Mouse (Mus musculus): ENCODE data around the gene Tmem239. TPM values are rescaled to one million over a fixed set of nuclear protein-coding genes. Genes with fewer than 3 reads are reported as not detected.

Gene Tmem239
- polyA plus RNA-seq, 1 experiment from 2014 or later, result not detected

DNA sequence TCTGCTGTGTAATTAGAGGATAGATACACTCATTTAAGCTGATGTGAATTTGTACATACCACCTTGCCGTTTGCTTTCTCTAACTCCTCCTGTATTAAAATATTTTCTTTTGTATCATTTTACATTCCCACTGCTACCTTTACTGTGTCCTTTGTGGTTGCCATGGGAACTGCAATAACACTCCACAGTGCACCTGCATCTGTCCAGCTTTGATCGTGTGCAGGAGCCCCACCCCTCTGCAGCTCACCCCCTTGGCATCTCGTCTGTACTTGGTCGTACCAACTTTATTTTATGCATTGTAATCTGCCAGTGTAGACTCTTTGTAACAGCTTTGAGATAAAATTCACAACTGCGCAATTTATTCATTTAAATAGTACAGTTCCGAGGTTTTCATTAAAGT, 22.4 kb upstream of the Tmem239 start:
- Histone ChIP-seq H3K4me2 (ENCODE audit: low read depth, low read length) (no peak overlapping the region), H3K27me3 (ENCODE audit: control insufficient read depth, insufficient read depth, low read length) (no peaks in the 10 kb centered on the region), H3K27ac (ENCODE audit: low read length) (no peak overlapping the region), H3K36me3 (ENCODE audit: control insufficient read depth, insufficient read depth, low read length) (no peaks in the 10 kb centered on the region), H3K9ac (ENCODE audit: low read length) (no peak overlapping the region), H3K9me3 (replicated peaks; ENCODE audit: control insufficient read depth, low read length) (no peaks in the 10 kb centered on the region), H3K4me1 (ENCODE audit: control insufficient read depth, insufficient read depth, low read length) (no peaks in the 10 kb centered on the region), H3K4me3 (replicated peaks; ENCODE audit: low read length) (no peak overlapping the region)
- WGBS, result 60% methylated on average over 6 of the region's 6 CpGs
- no peak for ATAC-seq (ENCODE audit: insufficient read depth, low FRiP score)

DNA sequence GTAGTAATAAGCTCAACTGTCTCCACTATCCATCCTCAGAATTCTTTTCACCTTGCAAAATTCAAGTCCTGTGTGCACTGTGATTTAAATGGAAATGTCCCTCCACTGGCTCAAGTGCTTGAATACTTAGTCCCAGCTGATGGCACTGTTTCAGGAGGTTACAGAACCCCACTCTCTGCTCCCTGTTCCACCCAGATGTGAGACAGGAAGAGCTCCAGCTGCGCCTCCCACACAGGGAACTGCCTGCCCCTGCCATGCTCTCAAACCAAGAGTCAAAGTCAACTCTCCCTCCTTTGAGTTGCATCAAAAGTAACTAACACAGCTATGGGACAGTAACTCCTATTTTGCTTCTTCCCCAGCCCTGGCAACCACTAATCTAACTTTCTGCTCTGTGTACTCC, 20.1 kb upstream of the Tmem239 start:
- Histone ChIP-seq H3K4me1 (ENCODE audit: control insufficient read depth, insufficient read depth, low read length) (no peaks in the 10 kb centered on the region), H3K4me3 (replicated peaks; ENCODE audit: low read length) (no peak overlapping the region), H3K4me2 (ENCODE audit: low read depth, low read length) (no peak overlapping the region), H3K9ac (ENCODE audit: low read length) (no peak overlapping the region), H3K27me3 (ENCODE audit: control insufficient read depth, insufficient read depth, low read length) (no peaks in the 10 kb centered on the region), H3K36me3 (ENCODE audit: control insufficient read depth, insufficient read depth, low read length) (no peaks in the 10 kb centered on the region), H3K27ac (ENCODE audit: low read length) (no peak overlapping the region), H3K9me3 (replicated peaks; ENCODE audit: control insufficient read depth, low read length) (no peaks in the 10 kb centered on the region)
- ATAC-seq (ENCODE audit: insufficient read depth, low FRiP score), result no peak
- 43% methylated on average over 1 of the region's 1 CpGs for WGBS

DNA sequence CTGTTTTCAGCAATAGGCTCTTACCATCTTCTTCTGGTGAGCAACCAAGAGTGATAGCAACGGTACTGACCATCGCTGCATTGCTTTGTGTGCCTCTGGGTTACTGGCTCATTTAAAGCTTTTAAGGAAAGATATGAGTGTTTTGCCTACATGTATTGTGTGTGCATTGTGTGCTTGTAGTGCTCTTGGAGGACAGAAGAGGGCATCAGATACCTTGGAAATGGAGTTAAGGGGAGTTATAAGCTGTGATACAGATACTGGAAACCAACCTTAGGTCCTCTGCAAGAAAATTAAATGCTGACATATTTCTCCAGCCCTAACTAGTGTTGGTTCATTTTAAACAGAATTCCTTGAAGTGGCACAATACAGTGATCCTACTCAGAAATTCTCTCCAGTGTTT, 17.5 kb upstream of the Tmem239 start:
- no peak overlapping the region for H3K27ac ChIP-seq (ENCODE audit: low read length)
- no peak overlapping the region for H3K4me3 ChIP-seq (replicated peaks; ENCODE audit: low read length)
- no peak for ATAC-seq (ENCODE audit: insufficient read depth, low FRiP score)
- H3K9me3 ChIP-seq (replicated peaks; ENCODE audit: control insufficient read depth, low read length), result no peaks in the 10 kb centered on the region
- no peak overlapping the region for H3K9ac ChIP-seq (ENCODE audit: low read length)
- H3K4me1 ChIP-seq (ENCODE audit: control insufficient read depth, insufficient read depth, low read length), result no peaks in the 10 kb centered on the region
- H3K36me3 ChIP-seq (ENCODE audit: control insufficient read depth, insufficient read depth, low read length), result no peaks in the 10 kb centered on the region
- WGBS, result 87% methylated on average over 2 of the region's 2 CpGs
- no peaks in the 10 kb centered on the region for H3K27me3 ChIP-seq (ENCODE audit: control insufficient read depth, insufficient read depth, low read length)
- no peak overlapping the region for H3K4me2 ChIP-seq (ENCODE audit: low read depth, low read length)

DNA sequence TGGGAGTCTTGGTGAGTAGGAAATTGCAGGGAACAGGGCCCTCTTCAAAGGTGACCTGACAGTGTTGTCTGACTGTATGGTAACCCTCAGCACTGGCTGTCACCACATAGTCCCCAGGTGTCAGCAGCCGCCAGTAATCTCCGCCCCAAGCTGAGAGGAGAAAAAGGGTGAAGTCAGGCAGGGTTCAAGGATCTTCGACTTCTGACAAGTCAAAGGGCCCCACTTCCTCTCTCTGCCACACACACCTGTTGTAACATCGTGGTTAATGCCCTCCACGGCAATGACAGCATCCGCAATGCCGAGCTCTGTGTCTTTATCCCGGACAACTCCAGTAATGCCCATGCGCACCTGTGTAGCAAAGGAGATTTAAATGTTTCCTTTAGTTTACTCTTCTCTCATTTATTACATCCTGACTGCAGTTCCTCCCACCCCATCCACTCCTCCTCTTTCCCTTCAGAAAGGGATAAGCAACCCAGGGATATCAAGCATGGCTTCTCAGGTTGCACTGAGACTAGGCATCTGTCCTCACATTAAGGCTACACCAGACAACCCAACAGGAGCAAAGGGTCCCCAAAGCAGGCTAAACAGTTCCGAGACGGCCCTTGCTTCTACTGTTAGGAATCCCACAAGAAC, 15.2 kb upstream of the Tmem239 start:
- no peak overlapping the region for H3K4me3 ChIP-seq (replicated peaks; ENCODE audit: low read length)
- no peaks in the 10 kb centered on the region for H3K27me3 ChIP-seq (ENCODE audit: control insufficient read depth, insufficient read depth, low read length)
- H3K27ac ChIP-seq (ENCODE audit: low read length), result no peak overlapping the region
- H3K9me3 ChIP-seq (replicated peaks; ENCODE audit: control insufficient read depth, low read length), result no peaks in the 10 kb centered on the region
- H3K4me1 ChIP-seq (ENCODE audit: control insufficient read depth, insufficient read depth, low read length), result no peaks in the 10 kb centered on the region
- no peak for ATAC-seq (ENCODE audit: insufficient read depth, low FRiP score)
- no peak overlapping the region for H3K4me2 ChIP-seq (ENCODE audit: low read depth, low read length)
- WGBS, result 76% methylated on average over 11 of the region's 11 CpGs
- no peak overlapping the region for H3K9ac ChIP-seq (ENCODE audit: low read length)
- no peaks in the 10 kb centered on the region for H3K36me3 ChIP-seq (ENCODE audit: control insufficient read depth, insufficient read depth, low read length)

- no peak overlapping the region for H3K27ac ChIP-seq (ENCODE audit: low read length)
- peaks cover 15% of the 10 kb centered on the region for H3K4me1 ChIP-seq (ENCODE audit: control insufficient read depth, insufficient read depth, low read length)
- H3K4me2 ChIP-seq (ENCODE audit: low read depth, low read length), result no peak overlapping the region
- no peak overlapping the region for H3K4me3 ChIP-seq (replicated peaks; ENCODE audit: low read length)
- H3K27me3 ChIP-seq (ENCODE audit: control insufficient read depth, insufficient read depth, low read length), result no peaks in the 10 kb centered on the region
- WGBS, result 83% methylated on average over 3 of the region's 3 CpGs
- H3K36me3 ChIP-seq (ENCODE audit: control insufficient read depth, insufficient read depth, low read length), result no peaks in the 10 kb centered on the region
- H3K9ac ChIP-seq (ENCODE audit: low read length), result no peak overlapping the region
- ATAC-seq (ENCODE audit: insufficient read depth, low FRiP score), result no peak
- H3K9me3 ChIP-seq (replicated peaks; ENCODE audit: control insufficient read depth, low read length), result no peaks in the 10 kb centered on the region
These were observed 13.4 kb upstream of the Tmem239 start for GRCm38 (mm10) chr2:130392836-130393235.

GRCm38 (mm10) chr2:130395696-130396095, 10.6 kb upstream of the Tmem239 start:
- Histone ChIP-seq H3K36me3 (ENCODE audit: control insufficient read depth, insufficient read depth, low read length) (no peaks in the 10 kb centered on the region), H3K9me3 (replicated peaks; ENCODE audit: control insufficient read depth, low read length) (no peaks in the 10 kb centered on the region), H3K27me3 (ENCODE audit: control insufficient read depth, insufficient read depth, low read length) (no peaks in the 10 kb centered on the region), H3K4me3 (replicated peaks; ENCODE audit: low read length) (no peak overlapping the region), H3K9ac (ENCODE audit: low read length) (no peak overlapping the region), H3K4me1 (ENCODE audit: control insufficient read depth, insufficient read depth, low read length) (peaks cover 19% of the 10 kb centered on the region), H3K4me2 (ENCODE audit: low read depth, low read length) (no peak overlapping the region), H3K27ac (ENCODE audit: low read length) (no peak overlapping the region)
- no peak for ATAC-seq (ENCODE audit: insufficient read depth, low FRiP score)
- 92% methylated on average over 11 of the region's 11 CpGs for WGBS

DNA sequence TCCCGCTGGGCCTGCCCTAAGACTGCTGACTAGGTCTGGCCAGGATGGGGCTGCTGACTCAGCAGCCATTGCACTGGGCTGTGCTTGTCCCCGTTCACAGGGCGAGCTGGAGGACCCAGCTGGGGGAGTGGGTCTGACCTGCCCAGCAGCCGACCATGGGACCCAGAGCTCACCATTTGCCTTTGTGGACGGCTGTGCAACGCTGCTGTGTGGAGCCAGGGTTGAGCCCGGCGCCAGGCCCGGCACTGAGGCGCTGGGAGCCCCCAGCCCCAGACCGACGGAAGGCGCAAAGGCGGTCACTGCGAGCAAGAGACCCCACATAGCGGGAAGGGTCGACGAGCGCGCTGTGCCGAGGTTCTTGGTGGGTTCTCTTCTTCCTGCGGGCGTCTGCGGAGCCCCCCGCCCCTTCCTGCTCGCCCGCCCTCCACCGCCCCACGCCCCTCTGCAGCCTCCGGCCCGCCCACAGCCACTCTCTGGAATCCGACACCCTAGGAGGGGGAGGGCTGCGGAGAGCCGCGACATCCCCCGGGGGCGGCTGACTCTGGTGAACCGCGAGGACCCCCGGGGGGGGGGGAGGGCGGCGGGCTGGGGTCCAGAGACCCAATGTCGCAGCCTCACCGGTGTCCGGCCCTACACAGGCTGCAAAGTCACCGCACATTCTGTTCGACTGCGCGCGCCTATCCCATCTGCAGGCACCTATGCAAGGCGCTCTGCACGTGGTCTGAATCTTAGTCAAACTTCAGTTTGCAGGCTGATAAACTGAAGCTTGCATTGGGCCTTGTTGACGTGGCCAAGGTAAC, 8.9 kb upstream of the Tmem239 start, which contains the start of gene Cpxm1:
Cpxm1 (minus strand) TSS at position 389 of the 800 bp plus-strand sequence.
- peak within 1 kb of the TSS; percentile 26; the same call in 1 of the 2 replicates for H3K27ac ChIP-seq (ENCODE audit: low read length)
- H3K9me3 ChIP-seq (replicated peaks; ENCODE audit: control insufficient read depth, low read length), result no peaks in the 10 kb centered on the region
- ATAC-seq (ENCODE audit: insufficient read depth, low FRiP score), result peak; percentile 84
- no peaks in the 10 kb centered on the region for H3K36me3 ChIP-seq (ENCODE audit: control insufficient read depth, insufficient read depth, low read length)
- H3K4me3 ChIP-seq (replicated peaks; ENCODE audit: low read length), result peak within 1 kb of the TSS; percentile 65
- H3K27me3 ChIP-seq (ENCODE audit: control insufficient read depth, insufficient read depth, low read length), result no peaks in the 10 kb centered on the region
- WGBS, result 2% methylated on average over 47 of the region's 53 CpGs
- H3K9ac ChIP-seq (ENCODE audit: low read length), result peak within 1 kb of the TSS; percentile 80
- H3K4me2 ChIP-seq (ENCODE audit: low read depth, low read length), result peak within 1 kb of the TSS; percentile 95
- peaks cover 19% of the 10 kb centered on the region for H3K4me1 ChIP-seq (ENCODE audit: control insufficient read depth, insufficient read depth, low read length)

- WGBS, result 19% methylated on average over 14 of the region's 14 CpGs
- H3K36me3 ChIP-seq (ENCODE audit: control insufficient read depth, insufficient read depth, low read length), result no peaks in the 10 kb centered on the region
- ATAC-seq (ENCODE audit: insufficient read depth, low FRiP score), result no peak
These were observed 8.2 kb upstream of the Tmem239 start for GRCm38 (mm10) chr2:130398091-130398490.

DNA sequence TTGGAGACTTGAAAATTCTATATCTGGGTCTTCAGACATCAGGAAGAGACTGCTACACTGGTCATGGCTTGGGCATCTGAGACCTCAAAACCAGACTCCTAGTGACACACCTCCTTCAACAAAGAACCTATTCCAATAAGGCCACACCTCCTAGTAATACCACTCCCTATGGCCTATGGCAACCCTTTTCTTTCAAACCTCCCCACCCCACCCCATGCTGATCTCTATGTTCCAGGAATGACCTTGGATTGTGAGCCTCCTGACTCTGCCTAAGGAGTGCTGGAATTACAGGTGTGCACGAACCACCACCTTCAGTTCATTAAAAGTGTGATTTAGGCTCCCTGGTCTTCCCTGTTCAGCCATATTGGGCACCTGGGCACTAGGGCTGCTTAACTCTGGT, 6.2 kb upstream of the Tmem239 start:
- WGBS, result 83% methylated on average over 1 of the region's 1 CpGs
- no peaks in the 10 kb centered on the region for H3K27me3 ChIP-seq (ENCODE audit: control insufficient read depth, insufficient read depth, low read length)
- no peak for ATAC-seq (ENCODE audit: insufficient read depth, low FRiP score)
- no peak overlapping the region for H3K4me2 ChIP-seq (ENCODE audit: low read depth, low read length)
- H3K27ac ChIP-seq (ENCODE audit: low read length), result no peak overlapping the region
- H3K36me3 ChIP-seq (ENCODE audit: control insufficient read depth, insufficient read depth, low read length), result no peaks in the 10 kb centered on the region
- no peak overlapping the region for H3K4me3 ChIP-seq (replicated peaks; ENCODE audit: low read length)
- no peaks in the 10 kb centered on the region for H3K9me3 ChIP-seq (replicated peaks; ENCODE audit: control insufficient read depth, low read length)
- H3K4me1 ChIP-seq (ENCODE audit: control insufficient read depth, insufficient read depth, low read length), result peaks cover 19% of the 10 kb centered on the region
- no peak overlapping the region for H3K9ac ChIP-seq (ENCODE audit: low read length)

More at GRCm38 (mm10) chr2:130398091-130398490, 8.2 kb upstream of the Tmem239 start:
- no peak overlapping the region for H3K27ac ChIP-seq (ENCODE audit: low read length)
- no peaks in the 10 kb centered on the region for H3K9me3 ChIP-seq (replicated peaks; ENCODE audit: control insufficient read depth, low read length)
- H3K4me1 ChIP-seq (ENCODE audit: control insufficient read depth, insufficient read depth, low read length), result peaks cover 19% of the 10 kb centered on the region
- H3K27me3 ChIP-seq (ENCODE audit: control insufficient read depth, insufficient read depth, low read length), result no peaks in the 10 kb centered on the region
- peak overlapping the region; percentile 80 for H3K9ac ChIP-seq (ENCODE audit: low read length)
- peak overlapping the region; percentile 65 for H3K4me3 ChIP-seq (replicated peaks; ENCODE audit: low read length)
- peak overlapping the region; percentile 95 for H3K4me2 ChIP-seq (ENCODE audit: low read depth, low read length)

All from stomach, embryonic 16.5 days (tissue).